Mouse (Mus musculus): ENCODE measurements around the gene Tspan4.

Gene Tspan4

DNA sequence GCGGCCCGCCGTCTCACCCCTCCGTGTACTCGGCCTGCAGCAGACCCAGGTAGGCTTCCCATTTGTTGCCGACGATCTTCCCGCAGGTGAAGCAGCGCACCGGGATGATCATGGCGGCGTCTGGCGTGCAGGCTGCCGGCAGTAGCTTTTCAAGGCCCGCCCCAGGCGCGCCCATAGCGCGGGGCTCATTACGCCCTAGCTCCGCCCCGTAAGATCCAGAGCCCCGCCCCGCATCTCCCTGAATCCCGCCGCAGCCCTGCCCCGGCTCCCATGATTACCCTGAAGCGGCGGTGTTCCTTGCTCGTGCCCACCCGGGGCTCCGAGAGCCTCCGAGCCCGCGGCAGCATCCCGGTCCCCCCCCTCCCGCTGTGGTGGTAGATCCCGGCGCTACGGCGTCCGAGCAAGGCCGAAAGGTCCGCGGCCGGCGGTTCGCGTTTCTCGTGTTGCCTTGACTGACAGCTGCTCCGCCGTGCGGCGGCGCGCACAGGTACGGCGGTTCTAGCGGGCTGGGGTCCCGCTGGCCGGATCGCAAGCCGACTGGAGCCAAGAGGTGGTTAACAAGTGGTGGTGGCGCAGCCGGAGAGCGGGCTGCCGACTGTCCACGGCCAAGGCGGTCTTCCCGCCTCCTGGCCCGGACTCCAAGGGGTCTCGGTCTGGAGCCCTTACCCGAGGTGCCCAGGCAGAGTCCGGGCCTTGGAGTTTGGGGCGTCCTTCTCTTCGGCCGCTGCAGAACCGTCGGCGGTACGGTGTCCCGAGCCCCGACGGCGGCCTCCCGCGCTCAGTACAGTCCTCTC, at the start of gene Tspan4, which contains the start of gene Polr2l:
Gene Tspan4, plus strand, starts transcription at position 230 of the 794 bp plus-strand sequence.
Gene Polr2l, minus strand, starts transcription at position 122 of the 794 bp plus-strand sequence.
- peak; percentile 87 to 93 for DNase-seq

DNA sequence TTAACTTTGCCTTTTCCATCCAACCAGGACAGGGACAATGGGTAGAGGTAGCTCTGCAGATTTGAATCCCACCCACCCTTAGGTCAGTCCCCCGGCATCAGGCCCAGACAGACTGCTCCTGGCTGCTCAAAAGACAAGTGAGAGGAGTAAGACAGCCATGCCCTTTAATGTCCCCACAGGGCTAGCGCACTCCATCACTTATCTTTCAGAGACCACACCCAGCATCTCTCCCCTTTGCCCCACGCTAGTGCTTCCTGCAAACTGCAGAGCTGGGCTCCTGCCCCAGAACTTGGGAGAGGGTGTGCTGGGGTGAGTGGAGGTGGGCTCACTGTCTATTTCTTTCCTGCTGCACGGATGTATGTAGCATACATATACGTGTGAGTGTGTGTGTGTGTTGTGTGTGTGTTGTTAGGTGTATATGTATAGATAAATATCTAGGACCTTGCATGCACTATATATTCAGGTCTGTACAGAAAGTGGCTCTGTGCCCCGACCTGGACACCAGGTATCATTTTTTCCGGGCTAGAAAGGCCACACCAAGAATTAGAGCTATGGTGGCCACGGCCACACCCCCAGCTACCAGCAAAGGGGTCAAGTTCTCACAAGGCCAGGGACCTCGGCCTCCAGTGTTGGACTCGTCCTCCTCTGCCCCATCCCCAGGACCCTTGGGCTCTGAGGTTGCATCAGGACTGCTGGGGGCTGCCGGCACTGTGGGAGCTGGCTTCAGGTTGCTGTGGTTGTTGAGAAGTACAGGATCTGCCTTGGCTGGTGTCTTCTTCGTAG, 47.9 kb upstream of the Tspan4 start:
- DNase-seq, result no peak

DNA sequence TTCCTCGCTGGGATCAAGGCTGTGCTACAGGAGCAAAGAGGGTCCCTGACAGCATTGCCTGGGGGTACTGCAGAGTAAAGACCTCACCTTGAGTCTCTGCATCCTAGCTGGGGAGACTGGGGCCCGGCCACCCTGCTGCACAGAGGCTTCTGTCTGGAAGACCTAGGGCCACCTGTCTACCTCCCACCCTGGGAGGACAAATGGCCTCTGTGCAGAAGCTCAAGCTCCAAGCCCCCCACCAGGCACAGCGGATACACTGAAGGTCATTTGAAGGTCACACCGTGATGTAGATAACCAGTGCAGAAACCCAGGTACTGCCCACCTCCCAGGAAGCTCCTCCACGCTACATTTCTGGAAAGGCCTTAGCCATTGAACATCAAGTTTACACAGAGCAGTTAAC, 46.3 kb upstream of the Tspan4 start:
- no peak for DNase-seq

GRCm38 (mm10) chr7:141429310-141429709, 45.7 kb upstream of the Tspan4 start, which contains the start of gene Cend1:
Cend1 (minus strand) TSS chr7:141429491.
- peak; percentile 62 to 74 for DNase-seq

- DNase-seq, result no peak
Measured at GRCm38 (mm10) chr7:141429840-141430584, 45.0 kb upstream of the Tspan4 start.

DNA sequence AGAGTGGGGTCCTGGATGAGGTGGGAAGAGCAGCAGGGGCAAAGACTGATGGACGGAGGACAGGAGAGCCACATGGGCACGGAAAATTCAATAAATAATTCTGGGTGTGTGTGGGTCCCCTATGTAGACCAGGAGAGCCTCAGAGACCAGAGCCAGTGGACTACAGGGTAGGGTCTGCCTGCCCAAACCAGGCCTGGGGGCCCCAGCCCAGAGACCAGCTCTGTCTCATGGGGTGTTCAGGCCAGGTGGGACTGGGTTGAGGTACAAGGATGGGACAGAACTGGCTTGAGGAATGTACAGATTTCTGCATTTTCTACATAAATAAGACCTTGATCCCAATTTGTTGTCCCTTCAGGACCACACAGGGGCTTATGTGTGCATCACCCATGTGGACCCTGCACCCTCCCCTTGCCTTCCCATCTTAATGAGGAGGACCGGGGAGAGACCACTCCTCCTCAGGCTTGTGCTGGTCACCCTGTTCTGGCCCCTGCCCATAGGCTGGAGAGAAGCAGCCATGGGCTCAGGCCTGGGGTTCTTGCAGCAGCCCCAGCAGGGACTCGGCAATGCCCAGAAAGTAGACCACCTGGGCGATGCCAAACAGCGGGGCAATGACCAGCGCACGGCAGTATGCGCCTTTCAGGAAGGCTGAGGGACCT, 44.3 kb upstream of the Tspan4 start:
- DNase-seq, result no peak

DNA sequence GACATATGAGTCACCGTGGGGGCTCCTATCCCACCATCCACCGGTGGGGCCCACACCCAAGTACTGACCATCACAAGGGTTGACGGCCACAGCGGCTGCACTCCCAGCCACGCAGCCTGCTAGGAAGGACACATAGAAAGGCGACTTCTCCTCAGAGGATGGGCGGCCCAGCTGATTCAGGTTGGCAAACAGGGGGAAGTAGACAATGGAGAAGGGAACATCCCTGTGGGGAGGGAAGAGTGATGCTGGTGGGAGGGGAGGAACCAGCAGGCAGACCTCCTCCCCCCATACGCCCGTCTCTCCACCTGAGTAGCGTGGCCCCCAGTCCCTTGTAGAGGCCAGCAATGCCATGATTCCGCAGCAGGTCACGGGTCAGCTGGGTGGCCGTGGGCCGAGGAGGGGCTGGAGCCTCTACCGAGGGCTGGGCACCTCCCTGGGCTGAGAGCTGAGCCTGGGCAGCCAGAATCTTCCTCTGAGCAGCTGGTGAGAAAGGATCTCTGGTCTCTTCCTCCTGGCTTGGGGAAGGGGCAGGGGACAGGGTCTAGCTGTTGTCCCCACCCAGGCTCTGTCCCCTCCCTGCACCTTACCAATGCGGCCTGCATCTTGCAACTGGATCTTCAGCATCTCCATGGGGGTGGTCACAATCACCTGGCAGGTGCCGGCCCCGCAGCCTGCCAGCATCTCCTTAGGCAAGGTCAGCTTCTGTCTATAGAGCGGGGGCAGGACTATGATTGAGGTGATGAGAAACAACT, 43.4 kb upstream of the Tspan4 start:
- no peak for DNase-seq

DNA sequence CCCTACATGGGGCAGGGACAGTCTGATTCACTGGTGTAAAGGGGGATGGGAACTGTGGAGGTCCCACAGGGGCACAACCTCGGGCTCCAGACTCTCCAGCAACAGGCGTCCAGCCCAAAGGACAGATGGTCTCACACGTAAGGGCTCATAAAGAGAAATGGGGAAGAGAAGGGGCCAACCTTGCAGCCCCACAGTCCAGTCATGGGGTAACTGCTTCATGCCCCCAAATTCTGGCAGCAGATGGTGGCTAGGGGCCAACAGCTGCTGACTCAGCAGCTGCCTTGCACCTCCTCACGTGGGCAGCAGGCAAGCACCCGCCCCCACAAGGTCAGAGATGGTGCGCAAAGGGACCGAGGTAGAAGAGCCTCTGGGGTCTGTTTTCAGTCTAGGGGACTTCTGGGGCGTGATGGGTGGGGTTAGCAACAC, 42.8 kb upstream of the Tspan4 start:
- DNase-seq, result no peak

DNA sequence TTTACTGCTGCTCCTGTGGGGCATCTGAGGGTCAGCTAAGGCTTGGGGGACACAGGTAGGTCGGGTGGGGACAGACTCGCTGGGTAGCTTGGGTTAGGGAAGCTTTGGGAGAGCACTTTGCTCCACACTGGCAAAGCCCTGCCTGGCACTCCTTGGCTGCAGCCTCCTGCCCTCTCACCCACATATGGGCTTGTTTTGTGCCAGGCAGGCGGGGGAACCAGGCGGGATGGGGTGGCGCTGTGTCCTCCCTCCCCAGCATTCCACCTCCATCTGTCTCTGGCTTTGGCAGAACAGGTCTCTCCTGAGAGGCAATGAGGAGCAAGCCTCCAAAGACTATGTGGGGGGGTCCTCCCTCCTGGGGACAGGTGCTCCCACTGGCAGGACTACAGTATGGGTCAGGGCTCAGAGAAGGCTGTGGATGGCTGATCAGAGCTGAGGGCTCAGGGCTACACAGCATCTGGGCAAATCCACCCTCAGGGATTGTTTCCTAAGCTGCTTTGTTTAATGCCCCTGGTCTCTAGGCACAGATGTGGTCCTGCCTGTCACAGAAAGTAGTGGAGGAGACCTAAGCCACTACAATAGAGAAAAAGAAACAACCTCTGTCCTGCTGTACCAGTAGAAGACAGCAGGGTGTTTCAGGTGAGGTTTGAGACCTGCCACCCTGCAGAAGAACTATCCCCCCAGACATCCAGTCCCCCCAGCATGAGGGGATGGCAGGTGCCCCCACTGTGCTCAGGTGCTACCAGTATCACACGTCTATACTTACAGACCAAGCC, 42.1 kb upstream of the Tspan4 start:
- no peak for DNase-seq

- no peak for DNase-seq
Measured at GRCm38 (mm10) chr7:141433517-141434400, 41.3 kb upstream of the Tspan4 start.

DNA sequence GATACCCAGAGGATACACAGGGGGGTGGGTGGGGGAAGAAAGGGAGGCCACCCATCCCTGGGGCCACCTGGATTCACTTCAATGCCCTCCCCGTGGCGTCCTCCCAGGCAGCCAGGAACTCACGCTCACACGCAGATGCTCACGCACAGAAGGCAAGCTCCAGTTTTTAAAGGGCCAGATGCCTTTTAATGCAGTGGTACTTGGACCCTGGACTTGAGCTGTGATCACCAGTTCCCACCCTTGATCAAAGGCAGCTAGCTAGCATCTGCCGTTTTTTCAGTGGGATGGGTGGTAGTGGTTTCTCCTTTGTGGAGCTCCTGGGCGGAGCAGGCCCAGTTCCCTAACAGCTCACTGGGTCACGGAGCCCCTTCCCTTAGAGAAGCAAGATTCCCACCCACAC, 40.6 kb upstream of the Tspan4 start:
- peak in 1 of 2 experiments; percentile 65 for DNase-seq

- peak; percentile 57 to 65 for DNase-seq
Measured at GRCm38 (mm10) chr7:141435129-141435855, 39.7 kb upstream of the Tspan4 start.

DNA sequence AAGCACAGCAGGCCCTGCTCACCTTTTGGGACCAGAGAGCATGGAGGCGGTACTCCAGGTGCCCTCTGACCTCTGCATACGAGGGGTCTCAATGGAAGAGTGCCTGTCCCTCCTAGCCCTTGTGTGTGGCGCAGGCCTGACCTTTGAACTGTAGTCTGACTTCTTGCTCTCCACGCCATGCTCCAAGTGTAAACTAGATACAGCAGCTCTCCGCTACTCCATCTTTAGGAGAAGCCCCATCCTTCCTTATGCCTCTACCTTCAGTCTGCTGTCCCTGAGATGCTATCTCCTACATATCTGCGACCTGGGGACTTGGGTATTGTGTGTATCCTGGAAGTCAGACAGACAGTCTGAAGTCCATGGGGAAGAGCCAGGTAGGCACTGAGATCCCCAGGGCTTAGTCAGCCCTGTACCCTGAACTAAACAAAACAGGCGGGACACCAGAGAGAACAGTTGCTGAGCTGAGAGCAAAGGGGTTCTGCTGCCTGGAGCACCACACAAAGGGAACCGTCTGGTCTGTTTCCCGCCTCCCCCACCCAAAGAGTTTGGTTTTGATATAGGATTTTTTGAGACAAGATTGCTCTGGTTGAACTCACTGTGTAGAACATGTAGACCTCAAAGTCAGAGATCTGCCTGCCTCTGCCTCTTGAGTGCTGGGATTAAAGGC, 39.1 kb upstream of the Tspan4 start:
- DNase-seq, result no peak

- no peak for DNase-seq
Measured at GRCm38 (mm10) chr7:141436523-141436892, 38.5 kb upstream of the Tspan4 start.

GRCm38 (mm10) chr7:141437178-141438120, 37.6 kb upstream of the Tspan4 start, which contains the start of gene Slc25a22:
Slc25a22 (minus strand) TSS chr7:141437892.
- peak; percentile 87 to 92 for DNase-seq

DNA sequence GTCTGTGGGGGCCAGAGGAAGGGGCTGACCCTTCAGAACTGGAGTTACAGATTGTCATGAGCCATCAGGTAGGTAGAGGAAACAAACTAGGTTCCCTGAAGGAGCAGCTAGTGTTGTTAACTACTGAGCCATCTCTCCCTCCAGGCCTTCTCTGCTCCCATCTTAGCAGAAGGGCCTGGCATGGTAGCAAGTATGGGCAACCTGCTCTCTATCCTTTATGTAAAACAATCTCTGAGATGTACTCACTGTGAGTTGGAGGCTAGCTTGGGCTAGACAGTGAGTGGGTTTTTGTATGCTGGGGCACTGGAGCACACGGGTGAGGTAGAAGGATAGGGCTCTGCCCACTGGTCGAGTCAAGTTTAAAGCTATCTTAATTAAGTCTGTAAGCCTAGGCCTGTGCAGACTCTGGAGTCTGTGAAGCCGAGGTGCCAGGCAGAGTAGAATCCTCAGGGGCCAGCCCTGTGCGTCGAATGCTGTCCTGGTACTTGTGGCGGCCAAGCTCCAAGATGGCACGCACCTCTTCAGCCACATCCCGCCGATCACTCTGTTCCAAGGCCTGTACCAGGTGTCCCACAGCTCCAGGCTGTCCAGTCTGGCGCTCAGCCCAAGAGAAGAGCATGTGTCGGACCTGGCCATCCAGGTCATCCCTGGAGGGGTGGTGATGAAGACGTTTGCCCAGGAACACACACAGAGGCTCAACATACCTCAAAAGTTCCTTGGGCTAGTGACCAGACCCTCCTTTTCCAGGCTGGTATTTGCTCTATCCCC, 36.7 kb upstream of the Tspan4 start:
- no peak for DNase-seq
